Mouse (Mus musculus) midbrain, embryonic 13.5 days (tissue): ENCODE measurements around the gene Dcps. TPM values are rescaled to one million over a fixed set of nuclear protein-coding genes. Genes with fewer than 3 reads are reported as not detected.

Experiments used
- ATAC-seq: fragments of 200-750 bp; cut with Nextera tagmentation; 2 replicates; pipeline ENCODE4 v1.8.0; 2017; ENCODE audit warnings: mild to moderate bottlenecking, moderate TSS enrichment, moderate library complexity
- H3K27ac ChIP-seq: fragments of 300-500 bp; sonication (generic); 2 replicates; pipeline ENCODE4 v1.5.1; 2015; ENCODE audit warnings: inconsistent platforms, mild to moderate bottlenecking, moderate library complexity
- H3K27me3 ChIP-seq: fragments of 300-500 bp; sonication (generic); 2 replicates; pipeline ENCODE4 v1.6.1; 2015; ENCODE audit warnings: mild to moderate bottlenecking, inconsistent platforms
- H3K36me3 ChIP-seq: fragments of 300-500 bp; sonication (generic); 2 replicates; pipeline ENCODE4 v1.6.1; 2015; ENCODE audit warnings: mild to moderate bottlenecking, inconsistent platforms
- H3K4me1 ChIP-seq: fragments of 300-500 bp; sonication (generic); replicated peaks from 2 replicates; pipeline ENCODE4 v1.6.1; 2015; ENCODE audit warnings: inconsistent platforms
- H3K4me2 ChIP-seq: fragments of 300-500 bp; sonication (generic); replicated peaks from 2 replicates; pipeline ENCODE4 v1.6.1; 2015; ENCODE audit warnings: moderate library complexity, mild to moderate bottlenecking, inconsistent platforms
- H3K4me3 ChIP-seq: fragments of 300-500 bp; sonication (generic); replicated peaks from 2 replicates; pipeline ENCODE4 v1.5.1; 2015; ENCODE audit warnings: mild to moderate bottlenecking, inconsistent platforms
- H3K9ac ChIP-seq: fragments of 300-500 bp; sonication (generic); replicated peaks from 2 replicates; pipeline ENCODE4 v1.6.1; 2015; ENCODE audit warnings: mild to moderate bottlenecking, inconsistent platforms
- H3K9me3 ChIP-seq: fragments of 300-500 bp; sonication (generic); 2 replicates; pipeline ENCODE4 v1.6.1; 2016; ENCODE audit warnings: mild to moderate bottlenecking, inconsistent platforms
- WGBS: fragments of 180-500 bp; shearing (Covaris S2); methylation state at CpG from one replicate; pipeline ENCODE4 v1.1.7; 2015; 5-methylcytosine and 5-hydroxymethylcytosine counted together
- polyA plus RNA-seq: library from polyadenylated mRNA; unstranded; fragments of >200 nt; fragmentation: Nextera tagmentation; extraction: Ambion mirVana; gene quantifications from 2 replicates; pipeline ENCODE4 v1.2.1, GENCODE M21; 2015

The Dcps gene
- polyA plus RNA-seq: 86.4 and 88.0 TPM in 2 replicates

- ATAC-seq: peak; percentile 99
- Histone ChIP-seq H3K36me3 (peaks cover 6% of the 10 kb centered on the region), H3K9me3 (no peaks in the 10 kb centered on the region), H3K27ac (peak within 1 kb of the TSS; percentile 87), H3K4me3 (peak within 1 kb of the TSS; percentile 61), H3K4me2 (peak within 1 kb of the TSS; percentile 58), H3K27me3 (no peaks in the 10 kb centered on the region), H3K9ac (peak within 1 kb of the TSS; percentile 67), H3K4me1 (peaks cover 13% of the 10 kb centered on the region)
- under 1% methylated on average over 38 of the region's 38 CpGs for WGBS
Measured at GRCm38 (mm10) chr9:35175251-35176123, at the start of gene Dcps. Gene Dcps, minus strand, starts transcription at chr9:35176061.

GRCm38 (mm10) chr9:35223466-35223865, 47.6 kb upstream of the Dcps start:
- no peak overlapping the region for H3K4me2 ChIP-seq
- H3K27ac ChIP-seq: no peak overlapping the region
- H3K9me3 ChIP-seq: no peaks in the 10 kb centered on the region
- no peaks in the 10 kb centered on the region for H3K4me1 ChIP-seq
- H3K27me3 ChIP-seq: no peaks in the 10 kb centered on the region
- 96% methylated on average over 3 of the region's 3 CpGs for WGBS
- no peak overlapping the region for H3K9ac ChIP-seq
- ATAC-seq: no peak
- H3K36me3 ChIP-seq: peaks cover 70% of the 10 kb centered on the region
- H3K4me3 ChIP-seq: no peak overlapping the region

GRCm38 (mm10) chr9:35217963-35218362, 42.1 kb upstream of the Dcps start:
- Histone ChIP-seq H3K9ac (no peak overlapping the region), H3K27me3 (no peaks in the 10 kb centered on the region), H3K36me3 (peaks cover 85% of the 10 kb centered on the region), H3K4me2 (no peak overlapping the region), H3K27ac (no peak overlapping the region), H3K9me3 (no peaks in the 10 kb centered on the region), H3K4me3 (no peak overlapping the region), H3K4me1 (no peaks in the 10 kb centered on the region)
- no peak for ATAC-seq
- 81% methylated on average over 1 of the region's 1 CpGs for WGBS

- Histone ChIP-seq H3K36me3 (peaks cover 62% of the 10 kb centered on the region), H3K4me3 (peak overlapping the region; percentile 94), H3K4me2 (peak overlapping the region; percentile 95), H3K4me1 (peaks cover 21% of the 10 kb centered on the region), H3K9ac (peak overlapping the region; percentile 91), H3K27me3 (no peaks in the 10 kb centered on the region), H3K9me3 (no peaks in the 10 kb centered on the region), H3K27ac (0 out of 2 replicates have a peak overlapping the region, but pooled peaks have one; percentile 72)
- ATAC-seq: no peak
- WGBS: 39% methylated on average over 26 of the region's 26 CpGs
Measured at GRCm38 (mm10) chr9:35211573-35212511, 36.0 kb upstream of the Dcps start.

GRCm38 (mm10) chr9:35210542-35211474, 34.9 kb upstream of the Dcps start, which contains the start of gene Foxred1:
Gene Foxred1, minus strand, starts transcription at chr9:35211055.
- Histone ChIP-seq H3K27me3 (no peaks in the 10 kb centered on the region), H3K4me1 (peaks cover 21% of the 10 kb centered on the region), H3K9me3 (no peaks in the 10 kb centered on the region), H3K27ac (peak within 1 kb of the TSS; percentile 94), H3K4me2 (peak within 1 kb of the TSS; percentile 95), H3K4me3 (peak within 1 kb of the TSS; percentile 94), H3K36me3 (peaks cover 64% of the 10 kb centered on the region), H3K9ac (peak within 1 kb of the TSS; percentile 93)
- WGBS: under 1% methylated on average over 62 of the region's 72 CpGs
- peak; percentile 99 for ATAC-seq

- Histone ChIP-seq H3K27me3 (no peaks in the 10 kb centered on the region), H3K4me1 (peaks cover 11% of the 10 kb centered on the region), H3K9me3 (no peaks in the 10 kb centered on the region), H3K27ac (no peak overlapping the region), H3K4me3 (no peak overlapping the region), H3K4me2 (no peak overlapping the region), H3K9ac (no peak overlapping the region), H3K36me3 (peaks cover 48% of the 10 kb centered on the region)
- no peak for ATAC-seq
- 96% methylated on average over 2 of the region's 2 CpGs for WGBS
Measured at GRCm38 (mm10) chr9:35204421-35204820, 28.6 kb upstream of the Dcps start.

- 76% methylated on average over 3 of the region's 3 CpGs for WGBS
Measured at GRCm38 (mm10) chr9:35203536-35203935, 27.7 kb upstream of the Dcps start.

GRCm38 (mm10) chr9:35200529-35201060, 24.7 kb upstream of the Dcps start:
- 58% methylated on average over 9 of the region's 9 CpGs for WGBS
- peak overlapping the region; percentile 73 for H3K9ac ChIP-seq
- H3K27me3 ChIP-seq: no peaks in the 10 kb centered on the region
- peak overlapping the region; percentile 67 for H3K4me2 ChIP-seq
- peaks cover 14% of the 10 kb centered on the region for H3K36me3 ChIP-seq
- H3K4me3 ChIP-seq: peak overlapping the region; percentile 53
- no peaks in the 10 kb centered on the region for H3K9me3 ChIP-seq
- H3K4me1 ChIP-seq: peaks cover 18% of the 10 kb centered on the region
- 0 out of 2 replicates have a peak, but pooled peaks have one; percentile 5 for ATAC-seq
- H3K27ac ChIP-seq: peak overlapping the region; percentile 35

More at GRCm38 (mm10) chr9:35203536-35203935, 27.7 kb upstream of the Dcps start:
- Histone ChIP-seq H3K27ac (no peak overlapping the region), H3K4me3 (no peak overlapping the region), H3K9me3 (no peaks in the 10 kb centered on the region), H3K9ac (no peak overlapping the region), H3K27me3 (no peaks in the 10 kb centered on the region), H3K4me1 (peaks cover 16% of the 10 kb centered on the region), H3K36me3 (peaks cover 42% of the 10 kb centered on the region), H3K4me2 (no peak overlapping the region)
- no peak for ATAC-seq

- Histone ChIP-seq H3K27ac (peak within 1 kb of the TSS; percentile 35), H3K9me3 (no peaks in the 10 kb centered on the region), H3K27me3 (no peaks in the 10 kb centered on the region), H3K36me3 (peaks cover 8% of the 10 kb centered on the region), H3K9ac (peak within 1 kb of the TSS; percentile 73), H3K4me2 (peak within 1 kb of the TSS; percentile 67), H3K4me3 (peak within 1 kb of the TSS; percentile 53), H3K4me1 (peaks cover 18% of the 10 kb centered on the region)
- WGBS: 2% methylated on average over 35 of the region's 44 CpGs
- peak; percentile 94 for ATAC-seq
Measured at GRCm38 (mm10) chr9:35199772-35200471, 24.1 kb upstream of the Dcps start, which contains the start of the genes Srpr and Tirap. Gene Srpr, plus strand, starts transcription at chr9:35200175. Gene Tirap, minus strand, starts transcription at chr9:35200291.
